Mouse (Mus musculus): ENCODE results near the gene Abcb7.

DNA sequence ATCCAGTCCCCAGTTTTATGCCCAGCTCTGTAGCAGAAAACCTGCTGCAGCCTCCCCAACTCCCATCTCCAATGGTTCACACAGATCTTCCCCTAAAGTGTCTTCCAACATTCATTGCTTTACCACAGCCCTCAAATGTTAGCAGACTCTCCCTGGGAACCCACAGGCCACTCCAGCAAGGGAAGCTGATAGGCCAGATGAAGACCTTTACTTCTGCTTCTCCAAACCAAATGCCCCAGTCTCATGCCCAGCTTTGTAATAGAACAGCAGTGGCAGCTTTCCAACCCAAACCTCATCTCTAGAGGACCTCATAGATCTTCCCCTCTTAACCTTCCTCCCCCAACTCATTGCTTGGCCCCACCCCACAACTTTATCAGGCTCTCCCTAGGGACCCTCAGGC, 54.0 kb downstream of the Abcb7 start:
- TF ChIP-seq CTCF (IDR thresholded peaks at IDR 0.05; ENCODE audit: low read depth) = no peak
- no peak for TF ChIP-seq EP300 (IDR thresholded peaks at IDR 0.05; ENCODE audit: low read depth)

Measured in heart, postnatal 0 days (tissue).